Mouse (Mus musculus): ENCODE results near the gene Ogfrl1.

DNA sequence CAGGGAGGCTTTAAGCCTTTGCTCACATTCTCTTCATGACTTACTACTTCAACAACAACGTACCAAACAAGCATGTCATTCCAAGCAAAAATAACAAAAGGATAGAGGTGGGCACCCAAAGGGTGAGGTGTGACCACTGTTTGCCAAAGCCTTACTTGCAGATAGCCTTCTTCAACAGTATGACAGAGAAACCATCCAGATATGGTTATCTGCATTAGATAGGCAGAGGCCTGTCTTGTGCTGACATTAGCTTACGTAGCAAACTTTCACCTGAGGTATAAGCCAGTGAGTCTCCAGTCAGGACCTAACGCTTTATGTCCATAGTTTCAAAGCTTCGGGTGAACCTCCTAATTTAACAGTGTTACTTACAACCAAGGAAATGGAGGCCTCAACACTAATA, 23.4 kb downstream of the Ogfrl1 start:
- TF ChIP-seq CTCF (IDR thresholded peaks at IDR 0.05; ENCODE audit: borderline replicate concordance, insufficient read depth, low read depth, low read length) (no peak), POLR2A (IDR thresholded peaks at IDR 0.05; ENCODE audit: borderline replicate concordance, insufficient read depth, low read length) (no peak)

Measured in cerebellum, adult 2 months (tissue).